In genomic region chr3:104777342-104777741, GRCm38 (mm10) we compare ENCODE assay signal across 9 mouse cellular contexts. TPM values are rescaled to one million over a fixed set of nuclear protein-coding genes. Genes with fewer than 3 reads are reported as not detected.
DNase-seq lines count a peak whose midpoint lies in the region; ATAC-seq and TF ChIP-seq lines count a peak whose summit lies in the region.
"Had no signal": no experiment of that assay in that cellular context is flagged by ENCODE, and none has a peak within 500 bp of the region (broad histone marks: within the 10 kb centered on the region; RNA-seq: fewer than 3 reads in every experiment).

No protein-coding gene starts in this region.

- peak overlapping the region; percentile 86 for H3K4me2 ChIP-seq in heart, embryonic 13.5 days
- H3K4me2 ChIP-seq in heart, embryonic 15.5 days = peak overlapping the region; percentile 79
- peak overlapping the region; percentile 78 for H3K4me2 ChIP-seq in limb, embryonic 13.5 days (replicated peaks)

- H3K9me3 ChIP-seq in heart, embryonic 13.5 days = no peaks in the 10 kb centered on the region
- no peaks in the 10 kb centered on the region for H3K9me3 ChIP-seq in heart, embryonic 15.5 days (replicated peaks)
- no peaks in the 10 kb centered on the region for H3K9me3 ChIP-seq in limb, embryonic 13.5 days

- TF ChIP-seq CTCF in olfactory bulb, adult 2 months (IDR thresholded peaks at IDR 0.05; ENCODE audit: insufficient read depth, low read depth, low read length) = peak; percentile 52; the same call in 1 of the 2 replicates

- TF ChIP-seq POLR2A in olfactory bulb, adult 2 months (IDR thresholded peaks at IDR 0.05; ENCODE audit: insufficient read depth, low read depth, low read length) = no peak

- peak overlapping the region; percentile 81 for H3K9ac ChIP-seq in heart, embryonic 13.5 days
- peak overlapping the region; percentile 51 for H3K9ac ChIP-seq in heart, embryonic 15.5 days
- peak overlapping the region; percentile 58 for H3K9ac ChIP-seq in limb, embryonic 13.5 days

- intact Hi-C loops in heart, postnatal 14 days (cut with DNase I) = no loop called here

- H3K27me3 ChIP-seq in heart, embryonic 13.5 days (replicated peaks) = peaks cover 69% of the 10 kb centered on the region
- H3K27me3 ChIP-seq in heart, embryonic 15.5 days = peaks cover 32% of the 10 kb centered on the region
- peaks cover 67% of the 10 kb centered on the region for H3K27me3 ChIP-seq in limb, embryonic 13.5 days

- H3K4me1 ChIP-seq in heart, embryonic 13.5 days = peaks cover 36% of the 10 kb centered on the region
- H3K4me1 ChIP-seq in heart, embryonic 15.5 days (replicated peaks) = peaks cover 31% of the 10 kb centered on the region
- H3K4me1 ChIP-seq in limb, embryonic 13.5 days = peaks cover 44% of the 10 kb centered on the region
- peaks cover 21% of the 10 kb centered on the region for H3K4me1 ChIP-seq in olfactory bulb, adult 2 months (ENCODE audit: control insufficient read depth, insufficient read depth, low read length)

- H3K36me3 ChIP-seq in heart, embryonic 13.5 days = no peaks in the 10 kb centered on the region
- H3K36me3 ChIP-seq in heart, embryonic 15.5 days = no peaks in the 10 kb centered on the region
- no peaks in the 10 kb centered on the region for H3K36me3 ChIP-seq in limb, embryonic 13.5 days

- ATAC-seq in heart, embryonic 13.5 days (ENCODE audit: extremely low read depth, insufficient number of reproducible peaks, low FRiP score, low TSS enrichment) = no peak
- no peak for ATAC-seq in heart, embryonic 15.5 days (replicated peaks; ENCODE audit: insufficient number of reproducible peaks, insufficient read depth, low FRiP score, low read depth)
- ATAC-seq in limb, embryonic 13.5 days (ENCODE audit: low FRiP score, low read depth) = no peak

- peak overlapping the region; percentile 55 for H3K4me3 ChIP-seq in heart, embryonic 13.5 days
- peak overlapping the region; percentile 48 for H3K4me3 ChIP-seq in heart, embryonic 15.5 days
- H3K4me3 ChIP-seq in limb, embryonic 13.5 days = peak overlapping the region; percentile 46
- H3K4me3 ChIP-seq in olfactory bulb, adult 2 months (ENCODE audit: insufficient read depth, low read depth, low read length) = peak overlapping the region; percentile 34

- 2% methylated on average over 20 of the region's 20 CpGs for WGBS in heart, embryonic 13.5 days
- 1% methylated on average over 20 of the region's 20 CpGs for WGBS in heart, embryonic 15.5 days
- WGBS in limb, embryonic 13.5 days = 2% methylated on average over 20 of the region's 20 CpGs
- WGBS in olfactory bulb, adult 2 months = 2% methylated on average over 20 of the region's 20 CpGs

- no peak for DNase-seq in heart, postnatal 14 days
- peak; percentile 41 for DNase-seq in T-cell, adult 2 months (ENCODE audit: low spot score)
- no peak for DNase-seq in cerebellum, postnatal 25 days
- DNase-seq in MN1 (ENCODE audit: low spot score) = no peak

- H3K27ac ChIP-seq in heart, embryonic 13.5 days (replicated peaks) = no peak overlapping the region
- H3K27ac ChIP-seq in heart, embryonic 15.5 days = no peak overlapping the region
- H3K27ac ChIP-seq in limb, embryonic 13.5 days = no peak overlapping the region
- no peak overlapping the region for H3K27ac ChIP-seq in olfactory bulb, adult 2 months (ENCODE audit: insufficient read depth, low read depth, low read length)

RNA-seq across cellular contexts. Expression of gene Ppm1j, which starts 3.5 kb away (rescaled TPM):
- polyA plus RNA-seq in heart, embryonic 13.5 days (2015; fragmentation: Nextera tagmentation; extraction: Ambion mirVana) = 36.6 and 38.7 TPM in 2 replicates
- total RNA-seq in heart, postnatal 14 days (2021) = 10 to 100 TPM; 39.2 to 39.7 TPM
- 33.6 and 33.9 TPM in 2 replicates for polyA plus RNA-seq in heart, embryonic 15.5 days (2015; fragmentation: Nextera tagmentation; extraction: Ambion mirVana)
- 2.8 and 3.4 TPM in 2 replicates for polyA plus RNA-seq in limb, embryonic 13.5 days (2015; fragmentation: Nextera tagmentation; extraction: Ambion mirVana)
- polyA plus RNA-seq in olfactory bulb, adult 2 months (2012; ENCODE audit: insufficient read depth, insufficient read length, low replicate concordance, missing spikeins) = not detected in 2 replicates

RNA-seq across cellular contexts. Expression of gene Fam19a3, which starts 4.3 kb away (rescaled TPM):
- 0.96 and 1.0 TPM in 2 replicates for polyA plus RNA-seq in heart, embryonic 13.5 days (2015; fragmentation: Nextera tagmentation; extraction: Ambion mirVana)
- total RNA-seq in heart, postnatal 14 days (2021) = 1 to 10 TPM; 2.2 to 2.3 TPM
- polyA plus RNA-seq in heart, embryonic 15.5 days (2015; fragmentation: Nextera tagmentation; extraction: Ambion mirVana) = 0.78 and 0.95 TPM in 2 replicates
- 0.23 and 0.26 TPM in 2 replicates for polyA plus RNA-seq in limb, embryonic 13.5 days (2015; fragmentation: Nextera tagmentation; extraction: Ambion mirVana)
- not detected in 2 replicates for polyA plus RNA-seq in olfactory bulb, adult 2 months (2012; ENCODE audit: insufficient read depth, insufficient read length, low replicate concordance, missing spikeins)
- total RNA-seq: layer of hippocampus, postnatal 10 days had no signal

RNA-seq across cellular contexts. Expression of gene Rhoc, which starts 10.8 kb away (rescaled TPM):
- polyA plus RNA-seq in heart, embryonic 13.5 days (2015; fragmentation: Nextera tagmentation; extraction: Ambion mirVana) = 192 and 225 TPM in 2 replicates
- total RNA-seq in heart, postnatal 14 days (2021) = 100 to 1,000 TPM; 139 to 166 TPM
- 170 and 177 TPM in 2 replicates for polyA plus RNA-seq in heart, embryonic 15.5 days (2015; fragmentation: Nextera tagmentation; extraction: Ambion mirVana)
- polyA plus RNA-seq in limb, embryonic 13.5 days (2015; fragmentation: Nextera tagmentation; extraction: Ambion mirVana) = 196 and 197 TPM in 2 replicates
- not detected in 2 replicates for polyA plus RNA-seq in olfactory bulb, adult 2 months (2012; ENCODE audit: insufficient read depth, insufficient read length, low replicate concordance, missing spikeins)

RNA-seq across cellular contexts. Expression of gene Mov10, which starts 41.0 kb away (rescaled TPM):
- polyA plus RNA-seq in heart, embryonic 13.5 days (2015; fragmentation: Nextera tagmentation; extraction: Ambion mirVana) = 37.1 and 47.6 TPM in 2 replicates
- 1 to 10 TPM; 7.4 to 7.9 TPM for total RNA-seq in heart, postnatal 14 days (2021)
- polyA plus RNA-seq in heart, embryonic 15.5 days (2015; fragmentation: Nextera tagmentation; extraction: Ambion mirVana) = 24.4 and 34.9 TPM in 2 replicates
- polyA plus RNA-seq in limb, embryonic 13.5 days (2015; fragmentation: Nextera tagmentation; extraction: Ambion mirVana) = 71.7 and 74.9 TPM in 2 replicates
- not detected in 2 replicates for polyA plus RNA-seq in olfactory bulb, adult 2 months (2012; ENCODE audit: insufficient read depth, insufficient read length, low replicate concordance, missing spikeins)

Comparison
In these comparisons a context has a peak if more than half of its experiments do, and no peak if none do; other contexts are left out.
1. RNA of gene Rhoc, which starts 10.8 kb away (polyA plus RNA-seq): 196 to 197 TPM in limb, embryonic 13.5 days, 192 to 225 TPM in heart, embryonic 13.5 days and 170 to 177 TPM in heart, embryonic 15.5 days; not detected in olfactory bulb, adult 2 months; every median in the first group is over 100 times any median in the second.
2. Peak in every context shown above with its lines, with median percentiles within 50 percentile points of each other: H3K4me2 ChIP-seq, H3K4me3 ChIP-seq and H3K9ac ChIP-seq.